ENCODE assay signal across 25 mouse cellular contexts in the genomic region with DNA sequence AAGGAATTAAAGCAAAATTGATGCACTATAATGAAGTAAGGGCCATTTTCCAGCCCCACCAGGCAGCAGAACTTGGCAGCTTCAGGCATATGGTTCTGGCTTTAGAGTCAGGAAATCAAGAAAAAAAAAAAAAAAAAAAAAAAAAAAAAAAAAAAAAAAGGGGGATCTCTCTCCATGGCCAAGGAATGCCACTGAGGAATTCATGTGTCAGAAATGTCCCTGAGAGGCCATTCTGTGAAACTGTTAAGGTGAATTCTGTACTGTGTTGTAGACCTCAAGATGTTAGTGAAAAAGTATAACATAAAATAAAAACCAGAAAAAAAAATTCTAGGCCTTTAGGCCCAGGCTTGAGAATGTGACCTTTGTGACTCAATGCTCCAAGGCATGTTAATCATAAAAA.
"Had no signal": no experiment of that assay in that cellular context is flagged by ENCODE, and none has a peak within 500 bp of the region (broad histone marks: within the 10 kb centered on the region; RNA-seq: fewer than 3 reads in every experiment).

No protein-coding gene starts in this region.

- H3K27ac ChIP-seq: embryonic facial prominence, embryonic 10.5 days; embryonic facial prominence, embryonic 12.5 days; embryonic facial prominence, embryonic 13.5 days; embryonic facial prominence, embryonic 15.5 days; forebrain, embryonic 10.5 days; forebrain, embryonic 12.5 days; forebrain, embryonic 13.5 days; forebrain, embryonic 15.5 days; gastrocnemius, adult 2 months; heart, adult 2 months had no signal

- H3K36me3 ChIP-seq: embryonic facial prominence, embryonic 10.5 days; embryonic facial prominence, embryonic 12.5 days; embryonic facial prominence, embryonic 13.5 days; embryonic facial prominence, embryonic 15.5 days; forebrain, embryonic 10.5 days; forebrain, embryonic 12.5 days; forebrain, embryonic 15.5 days had no signal

- DNase-seq: cerebellum, adult 9-10 months; cerebellum, adult 9-11 months; cerebellum, postnatal 10 days; cerebellum, postnatal 14 days; cerebellum, postnatal 25 days; cerebellum, postnatal 36 days; embryo, embryonic 11 days; forebrain, postnatal 0 days; gastrocnemius, adult 2 months; gastrocnemius, postnatal 10 days; gastrocnemius, postnatal 14 days; gastrocnemius, postnatal 25 days; gastrocnemius, postnatal 36 days; heart, adult 11 months; heart, adult 18-20 months; heart, adult 2 months had no signal

- H3K9ac ChIP-seq: embryonic facial prominence, embryonic 12.5 days; embryonic facial prominence, embryonic 13.5 days; embryonic facial prominence, embryonic 15.5 days; forebrain, embryonic 12.5 days; forebrain, embryonic 13.5 days; forebrain, embryonic 15.5 days; forebrain, postnatal 0 days had no signal

- H3K4me1 ChIP-seq: embryonic facial prominence, embryonic 12.5 days; embryonic facial prominence, embryonic 13.5 days; embryonic facial prominence, embryonic 15.5 days; forebrain, embryonic 10.5 days; forebrain, embryonic 12.5 days; forebrain, embryonic 13.5 days; forebrain, embryonic 15.5 days had no signal

- H3K9me3 ChIP-seq: embryonic facial prominence, embryonic 10.5 days; embryonic facial prominence, embryonic 12.5 days; embryonic facial prominence, embryonic 13.5 days; embryonic facial prominence, embryonic 15.5 days; forebrain, embryonic 12.5 days; forebrain, embryonic 13.5 days; forebrain, embryonic 15.5 days had no signal

- H3K4me2 ChIP-seq: embryonic facial prominence, embryonic 12.5 days; embryonic facial prominence, embryonic 13.5 days; embryonic facial prominence, embryonic 15.5 days; forebrain, embryonic 12.5 days; forebrain, embryonic 13.5 days; forebrain, embryonic 15.5 days had no signal

- H3K27me3 ChIP-seq: embryonic facial prominence, embryonic 12.5 days; embryonic facial prominence, embryonic 13.5 days; embryonic facial prominence, embryonic 15.5 days; forebrain, embryonic 12.5 days; forebrain, embryonic 13.5 days; forebrain, embryonic 15.5 days had no signal

- H3K4me3 ChIP-seq: embryonic facial prominence, embryonic 10.5 days; embryonic facial prominence, embryonic 12.5 days; embryonic facial prominence, embryonic 13.5 days; embryonic facial prominence, embryonic 15.5 days; erythroblast, embryonic 14.5 days; forebrain, embryonic 10.5 days; forebrain, embryonic 12.5 days; forebrain, embryonic 13.5 days; forebrain, embryonic 15.5 days; gastrocnemius, adult 2 months; heart, adult 2 months had no signal
